Mouse (Mus musculus) right cerebral cortex, postnatal 36 days (tissue): Measurements from ENCODE around the gene Drc1.

Source experiments
- DNase-seq, 2 experiments: peaks; one replicate each; pipeline ENCODE4 v3.0.0; 2022; ENCODE audit warnings: low spot score in 2 of 2, mixed read lengths in 1 of 2

Gene Drc1

DNA sequence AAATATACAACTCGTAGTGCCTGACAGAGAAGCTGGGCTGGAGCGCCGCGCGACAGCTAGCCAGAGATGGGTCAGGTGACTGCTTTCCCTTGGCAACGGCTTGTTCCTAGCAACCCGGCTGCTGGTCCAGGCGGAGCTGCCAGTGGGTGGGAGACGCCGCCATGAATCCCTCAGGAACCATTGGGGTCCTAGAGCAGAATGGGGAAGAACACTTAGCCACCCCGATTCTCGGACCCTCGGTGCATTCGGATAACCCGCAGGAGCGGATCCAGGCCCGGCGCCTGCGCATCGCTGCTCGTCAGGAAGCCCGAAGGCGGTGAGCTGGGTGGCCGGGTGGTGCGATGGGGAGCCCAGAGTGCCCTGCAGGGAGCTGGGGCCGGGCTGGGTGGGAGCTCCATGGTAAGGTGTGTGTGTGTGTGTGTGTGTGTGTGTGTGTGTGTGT is at the start of gene Drc1:
Drc1 (plus strand) TSS at position 98 of the 442 bp plus-strand sequence.
- peak; percentile 69 to 70 for DNase-seq

DNA sequence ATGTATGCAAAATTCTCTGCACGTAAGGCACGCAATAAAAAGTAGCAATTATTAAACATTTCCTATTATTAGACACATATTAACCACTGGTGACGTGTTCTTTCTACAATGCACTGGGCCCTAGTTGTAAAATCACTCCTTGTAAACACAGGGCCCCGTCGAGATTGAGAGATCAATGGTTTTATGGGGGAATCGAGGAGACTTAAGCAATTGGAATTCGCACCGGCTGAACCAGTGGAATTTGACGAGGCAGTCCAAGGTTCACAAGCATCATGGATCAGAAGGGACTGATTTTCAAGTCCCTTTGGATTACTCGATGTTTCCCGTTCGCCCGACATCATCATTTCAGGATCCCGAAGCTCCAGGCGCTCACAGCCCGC is 49.3 kb upstream of the Drc1 start:
- no peak for DNase-seq

DNA sequence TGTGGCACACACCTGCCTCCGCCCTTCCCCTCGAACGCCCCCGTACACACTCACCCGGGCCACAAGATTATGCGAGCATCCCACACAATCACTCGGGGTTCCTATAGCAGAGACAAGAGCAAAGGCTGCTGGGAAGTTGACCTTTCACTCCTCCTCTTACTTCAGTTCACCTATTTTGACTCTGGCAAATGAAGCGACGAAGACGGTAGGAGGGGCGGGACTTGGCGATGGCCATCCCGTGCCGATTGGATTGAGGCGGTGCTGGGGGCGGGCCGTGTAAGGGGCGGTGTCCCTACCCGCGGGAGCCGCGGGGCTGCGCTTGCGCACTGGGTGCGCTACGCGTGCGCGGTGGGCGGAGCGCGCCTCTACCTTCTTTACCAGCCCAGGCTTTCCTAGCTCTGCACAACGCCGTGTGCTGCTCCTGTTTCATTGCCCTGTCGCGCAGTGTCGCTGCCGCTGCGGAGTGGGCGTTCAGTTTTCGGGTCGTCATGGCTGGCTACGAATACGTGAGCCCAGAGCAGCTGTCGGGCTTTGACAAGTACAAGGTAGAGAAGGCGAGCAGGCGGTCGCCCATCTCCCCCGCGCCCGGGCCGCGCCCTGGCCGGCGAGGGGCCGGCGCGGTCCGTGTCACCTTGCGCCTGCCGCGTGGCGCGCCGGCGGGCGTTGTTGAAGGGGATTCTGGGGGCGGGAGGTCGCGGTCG is 48.8 kb upstream of the Drc1 start, which contains the start of gene Selenoi:
Selenoi (plus strand) TSS at position 311 of the 701 bp plus-strand sequence.
- peak; percentile 99 for DNase-seq

DNA sequence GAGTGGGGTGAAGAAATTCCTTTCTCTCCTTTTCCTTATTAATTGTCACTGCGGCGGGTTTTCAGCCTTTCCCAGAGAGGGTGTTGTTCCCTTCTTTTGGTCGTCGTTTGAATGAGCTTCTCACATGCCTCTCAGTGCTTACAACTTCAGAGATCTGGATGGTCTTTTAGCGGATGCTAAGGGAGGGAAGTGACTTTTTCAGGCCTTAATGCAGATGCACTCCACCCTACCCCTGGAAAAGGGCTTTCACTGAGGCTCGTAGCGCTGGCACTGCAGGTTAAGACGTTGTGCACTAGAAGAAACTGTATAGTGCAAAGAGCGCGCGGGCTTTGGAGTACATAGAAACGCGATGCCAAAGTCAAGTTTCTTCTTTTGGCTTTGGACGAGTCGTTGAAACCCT is 48.1 kb upstream of the Drc1 start:
- peak; percentile 7 to 16 for DNase-seq

DNA sequence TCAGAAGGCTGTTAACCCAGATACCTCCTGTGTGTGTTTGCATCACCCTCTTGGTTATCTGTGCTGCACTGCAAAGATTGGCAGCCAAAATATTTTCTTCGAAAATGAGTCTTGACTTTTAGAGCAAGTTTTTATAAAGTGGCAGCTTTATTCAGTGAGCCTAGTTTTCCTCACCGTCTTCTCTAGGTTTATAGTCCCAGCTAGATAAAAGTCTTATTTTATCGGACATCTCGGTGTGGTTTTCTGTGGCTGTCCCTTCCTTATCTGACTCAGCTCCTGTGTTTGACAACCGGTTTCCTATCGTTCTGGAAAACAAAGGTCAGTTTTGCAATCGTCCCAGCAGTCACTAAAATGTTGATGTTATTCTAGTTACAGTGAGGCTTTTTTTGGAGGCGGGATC is 47.2 kb upstream of the Drc1 start:
- DNase-seq, result no peak

DNA sequence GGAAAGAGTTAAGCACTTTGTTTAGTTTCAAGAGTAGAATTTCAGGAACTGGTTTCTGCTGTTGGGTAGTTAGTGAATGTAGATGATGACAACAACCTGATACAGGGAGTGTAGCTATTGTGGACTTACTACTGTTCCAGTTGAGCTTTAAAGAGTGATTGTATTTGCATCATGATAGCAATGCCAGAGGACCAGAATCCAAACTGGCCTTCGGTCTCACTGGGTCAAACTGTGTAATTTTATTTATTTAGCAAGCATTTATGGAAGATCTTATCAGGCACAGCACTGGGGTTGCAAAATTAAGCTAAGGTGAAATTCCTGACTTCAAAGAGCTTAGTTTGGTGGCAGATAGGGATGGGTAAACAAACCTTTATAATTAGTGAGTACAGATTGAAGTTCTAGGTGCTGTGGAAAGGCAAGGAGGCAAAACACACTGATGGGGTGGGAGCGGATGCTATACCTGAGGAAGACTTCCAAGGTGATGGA is 45.5 kb upstream of the Drc1 start:
- DNase-seq, result no peak

DNA sequence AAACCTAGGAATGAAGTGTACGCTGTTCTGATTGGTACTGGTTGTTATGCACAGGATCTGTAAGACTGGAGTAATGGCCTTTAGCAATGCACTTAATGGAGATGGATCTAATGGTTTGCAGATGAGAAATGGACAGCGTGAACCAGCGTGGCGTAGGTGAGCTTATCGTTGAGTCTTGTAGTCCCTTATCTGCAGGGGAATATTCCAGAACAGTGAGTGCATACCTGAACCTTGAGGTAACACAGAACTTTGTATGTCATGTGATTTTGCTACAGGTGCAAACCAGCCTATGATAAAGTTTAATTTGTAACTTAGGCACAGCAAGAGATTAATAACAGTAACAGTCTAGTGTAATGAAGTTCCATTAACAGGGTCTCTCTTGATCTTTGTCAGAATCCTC is 42.7 kb upstream of the Drc1 start:
- no peak for DNase-seq

DNA sequence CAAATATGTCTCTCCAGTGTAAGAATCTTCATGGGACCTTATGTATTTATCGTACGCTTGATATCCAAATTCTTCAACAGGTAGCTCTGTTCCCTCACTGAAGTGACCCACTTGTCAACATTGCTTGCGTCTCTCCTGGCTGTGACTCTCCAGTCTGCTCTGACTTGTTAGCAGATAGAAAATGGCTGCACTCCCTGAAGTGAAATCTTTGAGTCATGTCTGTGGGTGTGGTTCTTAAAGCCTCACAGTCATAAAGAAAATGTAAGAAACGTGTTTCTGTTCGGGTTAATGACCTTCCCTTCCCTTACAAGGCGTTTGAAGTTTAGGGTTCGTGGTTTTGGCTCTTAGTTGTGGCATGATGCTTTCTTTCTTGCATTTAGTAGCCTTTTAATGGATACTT is 40.6 kb upstream of the Drc1 start:
- DNase-seq, result no peak

DNA sequence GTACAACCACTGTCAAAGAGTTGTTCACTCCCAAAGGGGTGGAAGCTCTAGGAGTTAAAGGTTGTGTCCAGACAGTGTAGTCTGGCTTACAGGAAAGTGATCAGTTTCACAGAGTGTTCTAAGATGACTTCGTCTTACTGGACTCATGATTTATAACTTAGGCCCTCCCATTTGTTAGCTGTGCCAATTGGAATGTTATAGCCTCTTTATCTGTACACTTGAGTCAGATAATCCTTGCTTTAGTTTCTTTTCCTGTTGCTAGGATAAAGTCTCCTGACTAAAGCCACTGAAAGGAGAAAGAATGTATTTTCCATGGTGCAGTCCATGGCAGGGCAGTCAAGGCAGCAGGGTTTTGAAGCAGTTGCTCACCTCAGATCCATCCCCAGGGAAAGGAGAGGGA is 38.8 kb upstream of the Drc1 start:
- DNase-seq, result no peak

DNA sequence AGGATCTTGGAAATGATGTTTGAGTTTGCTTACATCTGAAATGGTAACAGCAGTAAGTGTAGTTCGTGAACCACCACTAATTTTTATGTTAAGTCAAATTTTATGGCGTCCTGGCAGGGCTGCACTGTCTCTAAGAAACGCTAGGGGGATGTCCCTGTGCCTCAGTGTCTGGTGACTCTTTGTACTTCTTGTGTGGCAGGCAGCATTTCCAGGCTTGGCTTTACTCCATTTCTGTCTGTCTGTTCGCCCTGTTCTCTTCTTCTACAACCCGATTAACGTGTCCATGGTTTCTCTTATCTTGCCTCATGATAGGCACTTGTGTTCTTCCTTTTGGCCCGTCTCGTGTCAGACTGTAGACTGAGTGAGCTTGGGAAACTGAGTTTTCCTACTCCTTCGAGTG is 37.4 kb upstream of the Drc1 start:
- no peak for DNase-seq

DNA sequence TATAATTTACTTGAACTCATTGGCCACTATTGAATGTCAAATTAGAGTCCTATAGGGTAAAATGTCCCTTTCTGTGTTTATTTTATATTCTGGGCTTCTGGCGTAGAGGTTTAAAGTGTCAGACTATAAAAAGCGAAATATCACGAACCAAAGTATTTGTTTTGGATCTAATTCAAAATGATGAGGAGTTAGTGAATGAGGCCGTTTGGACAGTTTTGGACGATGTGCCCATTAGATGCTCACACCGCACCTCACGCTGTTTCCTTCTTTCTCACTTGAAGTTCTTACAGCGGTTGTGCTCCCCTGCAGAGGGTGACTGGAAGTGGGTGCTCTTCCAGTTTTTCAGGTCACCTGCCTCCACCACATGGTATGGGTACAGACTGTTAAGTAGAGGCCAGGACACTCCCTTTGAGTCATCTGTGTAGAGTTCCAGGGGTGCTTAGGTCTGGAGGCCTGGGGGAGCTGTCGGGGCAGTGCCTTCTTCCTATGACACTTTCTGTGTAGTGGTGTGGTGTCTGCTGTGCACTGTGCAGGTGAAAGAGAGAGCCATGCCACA is 35.2 kb upstream of the Drc1 start:
- no peak for DNase-seq

DNA sequence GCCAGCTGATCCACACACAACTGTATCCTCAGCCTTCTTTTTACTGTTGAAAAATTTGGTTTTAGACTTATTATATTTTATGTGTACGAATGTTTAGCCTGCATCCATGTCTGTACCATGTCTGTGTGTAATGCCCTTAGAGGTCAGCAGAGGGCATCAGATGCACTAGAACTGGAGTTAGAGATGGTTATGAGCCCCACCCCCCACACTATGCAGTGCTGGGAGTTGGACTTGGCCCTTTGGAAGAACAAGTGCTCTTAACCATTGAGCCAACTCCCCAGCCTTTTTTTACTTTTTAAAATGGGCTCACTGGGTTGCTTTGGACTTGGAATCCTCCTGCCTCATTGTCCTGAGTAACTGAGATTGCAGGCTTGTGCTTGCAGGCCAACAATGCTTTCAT is 33.5 kb upstream of the Drc1 start:
- DNase-seq, result no peak

DNA sequence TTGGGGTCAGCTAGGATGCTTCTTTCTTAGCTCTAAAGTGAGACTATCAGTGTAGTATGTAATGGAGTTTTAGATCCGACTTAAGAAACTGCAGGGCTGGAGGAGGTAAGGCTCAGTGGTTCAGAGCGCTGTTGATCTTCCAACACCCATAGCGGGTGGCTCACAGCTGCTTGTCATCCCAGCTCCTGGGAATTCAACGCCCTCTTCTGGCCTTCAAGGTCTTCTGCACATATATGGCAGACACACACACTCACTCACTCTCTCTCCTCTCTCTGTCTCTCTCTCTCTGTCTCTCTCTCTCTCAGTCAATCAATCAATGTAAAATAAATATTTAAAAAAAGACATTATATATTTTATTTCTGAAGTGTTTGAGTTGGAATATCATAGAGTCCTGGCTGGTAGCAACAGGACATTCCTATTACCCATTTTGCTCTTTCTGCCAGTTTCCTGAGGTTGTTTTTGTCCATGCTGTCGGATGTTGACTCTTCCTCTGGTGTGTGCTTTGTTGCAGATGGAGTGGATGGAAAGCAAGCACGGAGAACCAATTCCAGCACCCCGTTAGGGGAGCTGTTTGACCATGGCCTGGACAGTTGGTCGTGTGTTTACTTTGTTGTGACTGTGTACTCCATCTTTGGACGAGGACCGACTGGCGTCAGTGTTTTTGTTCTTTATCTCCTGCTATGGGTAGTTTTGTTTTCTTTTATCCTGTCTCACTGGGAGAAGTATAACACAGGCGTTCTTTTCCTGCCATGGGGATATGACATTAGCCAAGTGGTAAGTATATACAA is 25.4 kb upstream of the Drc1 start:
- DNase-seq, result no peak

DNA sequence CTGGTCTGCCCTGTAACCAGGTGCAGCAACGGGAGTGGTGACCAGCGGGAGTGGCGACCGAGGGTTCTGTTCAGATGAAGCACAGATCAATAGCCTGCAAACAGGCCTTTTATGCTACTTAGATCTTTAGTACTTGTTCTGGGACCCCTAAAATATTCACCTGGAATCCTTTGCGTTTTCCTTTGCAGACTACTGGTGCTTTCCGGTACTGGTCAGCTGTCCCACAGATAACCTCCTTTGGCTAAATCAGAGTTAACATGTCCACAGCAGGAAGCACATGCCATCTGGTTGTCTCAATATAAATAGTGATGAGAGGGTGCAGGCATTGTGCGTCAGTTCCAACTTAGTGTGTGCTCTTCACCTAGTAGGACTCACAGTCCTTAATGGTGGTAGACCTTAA is 22.4 kb upstream of the Drc1 start:
- DNase-seq, result no peak

DNA sequence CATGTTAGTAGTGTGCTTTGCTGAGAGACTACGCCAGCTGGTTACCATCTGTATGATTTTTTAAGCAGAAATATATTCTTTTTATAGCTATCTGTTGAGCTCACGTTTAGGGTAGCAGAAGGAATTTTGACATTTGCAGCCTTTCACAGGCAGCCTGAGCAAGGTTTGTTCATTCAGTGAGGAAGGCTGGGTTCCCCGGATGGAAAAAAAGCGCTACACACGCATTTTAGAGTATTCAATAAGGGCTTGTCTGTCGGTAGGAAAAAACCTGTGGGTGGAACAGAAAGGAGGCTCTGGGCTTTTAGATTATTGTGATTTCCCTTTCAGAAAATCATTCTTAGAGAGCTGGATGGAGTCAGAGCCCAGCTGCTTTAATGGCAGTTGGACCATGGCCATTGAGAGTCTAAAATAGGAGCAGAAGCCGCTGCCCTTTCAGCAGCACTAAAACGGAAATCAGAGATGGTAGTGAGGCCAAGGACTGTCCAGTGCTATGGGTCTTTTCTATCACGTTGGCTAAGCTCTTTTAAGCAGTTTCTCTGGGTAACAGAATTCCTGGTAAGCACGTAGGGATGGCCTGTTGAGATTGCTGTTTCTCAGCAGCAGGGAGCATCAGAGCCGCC is 10.5 kb upstream of the Drc1 start:
- peak; percentile 69 to 74 for DNase-seq

DNA sequence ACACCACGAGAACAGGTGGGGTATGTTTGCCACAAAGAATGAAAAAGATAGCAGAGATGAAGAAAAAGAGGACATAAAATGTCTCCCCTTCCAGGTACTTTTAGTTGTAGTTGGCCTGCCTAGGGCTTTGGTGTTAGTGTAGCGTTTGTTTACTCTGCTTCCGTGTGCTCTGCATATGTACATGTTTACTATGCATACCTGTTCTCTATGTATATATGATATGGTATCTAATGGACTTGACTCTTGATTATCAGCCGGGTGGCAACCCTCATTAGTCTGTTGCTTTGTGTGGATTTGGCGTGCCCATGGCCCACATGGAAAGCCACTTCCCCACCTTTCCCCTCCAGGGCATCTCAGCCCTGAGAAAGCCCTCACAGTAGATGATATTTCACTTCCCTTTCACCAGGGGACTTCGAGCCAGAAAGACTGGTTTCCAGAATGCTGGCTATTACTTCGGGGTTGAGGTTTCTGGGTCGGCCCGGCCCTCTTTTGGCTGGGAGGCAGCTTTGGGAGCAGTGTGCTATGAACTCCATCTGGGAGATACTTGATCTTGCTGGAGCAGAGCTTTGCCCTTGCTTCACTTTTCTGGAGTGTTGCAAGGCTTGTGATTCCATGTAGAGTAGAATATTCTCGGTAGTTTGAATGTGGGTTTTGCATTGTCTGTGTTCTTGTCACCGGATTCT is 9.4 kb upstream of the Drc1 start:
- DNase-seq, result no peak

DNA sequence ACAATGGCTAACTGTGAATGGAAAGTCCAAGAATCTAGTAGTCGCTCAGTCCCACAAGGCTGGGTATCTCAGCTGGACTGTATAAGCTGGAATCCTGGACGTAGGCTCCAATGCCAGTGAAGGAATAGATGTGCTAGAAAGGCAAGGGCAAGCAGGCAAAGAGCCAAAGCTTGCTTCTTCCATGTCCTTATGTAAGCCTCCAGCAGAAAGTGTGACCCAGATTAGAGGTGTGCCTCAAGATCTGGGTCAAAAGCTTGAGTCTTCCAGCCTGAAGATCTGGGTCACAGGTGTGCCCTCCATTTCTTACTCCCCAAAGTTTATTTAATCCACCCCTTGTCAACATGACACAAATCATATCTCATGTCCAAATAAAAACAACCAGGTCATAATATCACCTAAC is 4.8 kb upstream of the Drc1 start:
- DNase-seq, result peak in 1 of 2 experiments; percentile 16

DNA sequence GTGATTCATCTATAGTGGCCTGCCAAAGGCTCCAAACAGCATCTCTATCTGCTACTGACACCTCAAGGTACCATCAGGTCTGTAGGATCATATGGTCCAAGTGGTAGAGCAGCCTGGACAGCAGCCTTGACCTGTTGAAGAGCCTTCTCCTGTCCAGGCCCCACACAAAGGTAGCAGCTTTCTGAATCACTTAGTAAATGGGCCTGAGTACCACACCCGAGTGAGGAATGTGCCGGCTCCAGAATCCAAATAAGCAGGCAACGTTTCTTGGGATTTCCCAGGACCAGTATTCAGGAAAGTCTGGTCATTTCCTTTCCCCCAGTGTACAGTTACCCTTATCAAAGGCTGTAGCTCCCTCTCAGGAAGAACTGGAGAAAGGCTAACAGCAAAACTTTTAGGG is 2.2 kb upstream of the Drc1 start:
- no peak for DNase-seq

DNA sequence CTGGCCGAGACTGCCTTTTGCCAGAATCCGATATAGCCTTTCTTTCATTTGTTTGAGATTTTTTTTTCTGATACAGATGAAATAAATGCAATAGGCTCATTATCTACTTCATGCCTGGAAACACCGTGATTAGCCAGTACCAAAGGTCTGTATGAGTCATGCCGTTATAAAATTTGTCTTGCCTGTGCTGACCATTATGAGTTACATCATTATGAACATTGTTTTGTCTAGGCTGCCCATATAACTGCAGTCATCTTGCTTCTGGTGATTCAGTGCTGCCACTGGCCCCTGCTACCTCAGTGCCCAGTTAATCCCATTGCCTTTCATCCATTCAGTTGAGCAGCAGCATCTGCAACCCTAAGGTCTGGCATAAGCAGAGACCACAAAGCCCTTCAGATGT is 1.7 kb upstream of the Drc1 start:
- no peak for DNase-seq

DNA sequence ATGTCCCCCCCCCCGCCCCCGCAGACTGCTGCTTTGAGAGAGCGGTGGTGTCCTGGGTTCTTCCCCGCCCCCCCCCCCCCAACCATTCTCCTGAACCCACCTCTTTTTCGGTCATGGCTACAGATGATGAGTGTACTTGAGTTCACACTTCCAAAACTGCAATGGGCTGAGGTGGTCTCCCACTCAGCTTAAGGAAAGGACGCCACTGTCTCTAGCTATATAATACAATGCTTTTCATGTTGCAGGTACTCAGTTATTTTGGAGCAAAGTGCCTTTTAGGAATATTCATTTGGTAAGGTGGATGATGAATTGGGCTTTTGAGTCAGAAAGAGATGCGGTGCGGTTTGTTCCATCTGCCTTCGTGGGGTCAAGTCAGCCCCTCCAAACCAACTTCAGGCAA is 324 bp upstream of the Drc1 start:
- DNase-seq, result no peak

DNA sequence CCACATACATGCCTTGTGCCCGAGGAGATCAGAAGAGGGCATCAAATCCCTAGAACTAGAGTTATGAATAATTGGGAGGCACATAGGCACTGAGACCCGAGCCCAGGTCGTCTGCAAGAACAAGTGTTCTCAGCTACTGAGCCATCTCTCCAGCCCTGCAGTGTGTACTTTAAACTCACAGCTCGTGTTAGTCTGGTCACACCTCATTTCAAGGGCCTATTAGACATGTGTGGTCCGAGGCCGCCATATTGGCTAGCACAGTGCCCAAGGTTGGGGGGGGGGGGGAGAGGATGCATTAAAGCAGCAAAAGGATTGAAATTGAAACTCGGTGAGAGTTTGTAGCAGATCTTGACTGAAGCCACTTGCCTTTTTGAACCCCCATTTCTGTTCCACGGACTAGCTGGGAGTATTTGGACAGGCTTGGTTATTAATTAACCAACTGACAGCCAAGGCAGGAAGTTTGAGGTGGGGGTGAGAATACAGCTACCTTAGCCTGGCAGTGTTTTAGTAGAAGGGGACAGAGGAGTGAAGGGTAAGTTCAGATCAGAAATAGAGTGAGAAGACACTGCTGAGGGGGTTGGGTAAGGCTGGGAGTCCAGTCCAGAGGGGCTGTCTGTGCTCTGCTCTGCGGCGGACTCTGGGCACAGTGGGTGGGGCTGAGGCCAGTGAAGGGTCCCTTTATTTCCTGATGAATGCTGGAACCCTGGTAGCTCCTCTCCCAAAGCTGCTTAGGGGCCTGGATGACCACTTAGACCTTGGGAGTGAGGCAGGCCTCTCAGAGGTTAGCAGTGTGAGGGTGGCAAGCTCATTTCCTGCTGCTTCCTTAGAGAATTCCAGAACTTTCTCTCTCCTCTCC is 5.0 kb downstream of the Drc1 start:
- DNase-seq, result no peak
